Mouse (Mus musculus) CH12.LX (cell line): Measurements from ENCODE around the gene Sec24c. TPM values are rescaled to one million over a fixed set of nuclear protein-coding genes. Genes with fewer than 3 reads are reported as not detected.
A peak's percentile ranks its signal among the peaks of the same experiment; 100 is the strongest.

Experiments
- DNase-seq: peaks from one replicate; pipeline ENCODE4 v3.0.0-alpha.2; 2013; ENCODE audit errors: extremely low read depth
- H3K27ac ChIP-seq: 2 replicates; pipeline ENCODE4 v1.5.1; 2012; ENCODE audit warnings: low read depth, mild to moderate bottlenecking, control low read depth, moderate library complexity; ENCODE audit not compliant: insufficient read depth
- H3K27me3 ChIP-seq: replicated peaks from 2 replicates; pipeline ENCODE3; 2012; ENCODE audit warnings: inconsistent platforms
- H3K36me3 ChIP-seq, 2 experiments: replicated peaks in 1 of 2; 2 replicates each; pipeline versions ENCODE3 to v1.6.1; 2012; ENCODE audit warnings: inconsistent platforms in 1 of 2, low read length in 1 of 2, mild to moderate bottlenecking in 1 of 2, mixed read lengths in 1 of 2, moderate library complexity in 1 of 2; ENCODE audit not compliant: control insufficient read depth in 1 of 2, insufficient read depth in 1 of 2
- H3K4me1 ChIP-seq, 2 experiments: 2 replicates each; pipeline ENCODE4 v1.6.1; 2012; ENCODE audit warnings: inconsistent platforms in 1 of 2, moderate library complexity in 1 of 2; ENCODE audit not compliant: insufficient read depth in 2 of 2, control insufficient read depth in 1 of 2
- H3K4me2 ChIP-seq: 2 replicates; pipeline ENCODE4 v1.6.1; 2012; ENCODE audit warnings: low read depth, mild to moderate bottlenecking, control low read depth; ENCODE audit not compliant: poor library complexity, insufficient read depth, severe bottlenecking
- H3K4me3 ChIP-seq, 3 experiments: fragments of 150-350 bp in 1 of 3; sonication (generic) in 1 of 3; replicated peaks in 1 of 3; 2 replicates each; pipeline versions ENCODE3 to v1.5.1; 2011 to 2012; ENCODE audit warnings: low read depth in 2 of 3, low read length in 2 of 3, mild to moderate bottlenecking in 2 of 3, moderate library complexity in 2 of 3, control low read depth in 1 of 3, improper control_type of control experiment in 1 of 3, inconsistent platforms in 1 of 3, mixed read lengths in 1 of 3; ENCODE audit not compliant: poor library complexity in 1 of 3
- H3K79me2 ChIP-seq: replicated peaks from 2 replicates; pipeline ENCODE4 v1.6.1; 2012; ENCODE audit warnings: mild to moderate bottlenecking, moderate library complexity; ENCODE audit not compliant: control insufficient read depth, poor library complexity, insufficient read depth, severe bottlenecking; ENCODE audit errors: extremely low read depth
- H3K9ac ChIP-seq: 2 replicates; pipeline ENCODE4 v1.6.1; 2012; ENCODE audit warnings: low read depth, mild to moderate bottlenecking, control low read depth, moderate library complexity; ENCODE audit not compliant: insufficient read depth
- H3K9me3 ChIP-seq: replicated peaks from 2 replicates; pipeline ENCODE3; 2012; ENCODE audit warnings: low read length, inconsistent platforms, mixed read lengths
- BHLHE40 ChIP-seq: IDR thresholded peaks from 2 replicates; pipeline ENCODE4 v1.6.1; 2011; ENCODE audit warnings: mild to moderate bottlenecking, low read depth, low read length, improper control_type of control experiment
- E2F4 ChIP-seq: IDR thresholded peaks from 2 replicates; pipeline ENCODE4 v1.6.1; 2011; ENCODE audit warnings: low read depth, low read length, improper control_type of control experiment; ENCODE audit not compliant: insufficient replicate concordance
- ELF1 ChIP-seq: IDR thresholded peaks from 2 replicates; pipeline ENCODE4 v1.6.1; 2014; ENCODE audit warnings: low read depth, mild to moderate bottlenecking, inconsistent platforms, low read length, improper control_type of control experiment
- ETS1 ChIP-seq: conservative IDR thresholded peaks from 2 replicates; pipeline ENCODE4 v1.6.1; 2012; ENCODE audit warnings: low read depth, mild to moderate bottlenecking, inconsistent platforms, low read length, improper control_type of control experiment, moderate library complexity
- GABPA ChIP-seq: IDR thresholded peaks from 2 replicates; pipeline ENCODE4 v1.6.1; 2012; ENCODE audit warnings: low read depth, low read length, improper control_type of control experiment, inconsistent platforms; ENCODE audit not compliant: insufficient replicate concordance
- HCFC1 ChIP-seq: IDR thresholded peaks from 2 replicates; pipeline ENCODE4 v1.6.1; 2012; ENCODE audit warnings: low read depth, mild to moderate bottlenecking, inconsistent platforms, low read length, improper control_type of control experiment
- JUN ChIP-seq: IDR thresholded peaks from 2 replicates; pipeline ENCODE4 v1.6.1; 2011; ENCODE audit warnings: low read depth, mild to moderate bottlenecking, low read length, improper control_type of control experiment, moderate library complexity; ENCODE audit not compliant: insufficient read depth
- JUND ChIP-seq: conservative IDR thresholded peaks from 2 replicates; pipeline ENCODE4 v1.6.1; 2011; ENCODE audit warnings: low read depth, low read length, improper control_type of control experiment
- MAFK ChIP-seq: IDR thresholded peaks from 2 replicates; pipeline ENCODE4 v1.6.1; 2011; ENCODE audit warnings: low read length, improper control_type of control experiment; ENCODE audit not compliant: insufficient replicate concordance
- MAX ChIP-seq: IDR thresholded peaks from 2 replicates; pipeline ENCODE4 v1.6.1; 2011; ENCODE audit warnings: low read length, improper control_type of control experiment
- MAZ ChIP-seq: IDR thresholded peaks from 2 replicates; pipeline ENCODE4 v1.6.1; 2012; ENCODE audit warnings: low read depth, mild to moderate bottlenecking, inconsistent platforms, low read length, improper control_type of control experiment, moderate library complexity
- MXI1 ChIP-seq: IDR thresholded peaks from 2 replicates; pipeline ENCODE4 v1.6.1; 2011; ENCODE audit warnings: mild to moderate bottlenecking, low read depth, low read length, improper control_type of control experiment
- MYC ChIP-seq: IDR thresholded peaks from 2 replicates; pipeline ENCODE4 v1.6.1; 2011; ENCODE audit warnings: low read depth, mild to moderate bottlenecking, improper control_type of control experiment, low read length
- NELFE ChIP-seq: IDR thresholded peaks from 2 replicates; pipeline ENCODE4 v1.6.1; 2011; ENCODE audit warnings: low read depth, low read length, improper control_type of control experiment
- NRF1 ChIP-seq: IDR thresholded peaks from 2 replicates; pipeline ENCODE4 v1.6.1; 2014; ENCODE audit warnings: low read depth, mild to moderate bottlenecking, inconsistent platforms, low read length, improper control_type of control experiment, moderate library complexity
- PAX5 ChIP-seq: IDR thresholded peaks from 2 replicates; pipeline ENCODE4 v1.6.1; 2012; ENCODE audit warnings: low read length, inconsistent platforms, mixed read lengths
- POLR2A ChIP-seq: IDR thresholded peaks from 2 replicates; pipeline ENCODE4 v1.6.1; 2011; ENCODE audit warnings: low read depth, mild to moderate bottlenecking, improper control_type of control experiment, low read length
- POLR2AphosphoS2 ChIP-seq: IDR thresholded peaks from 2 replicates; pipeline ENCODE4 v1.6.1; 2011; ENCODE audit warnings: low read depth, low read length, improper control_type of control experiment
- RCOR1 ChIP-seq: conservative IDR thresholded peaks from 2 replicates; pipeline ENCODE4 v1.6.1; 2012; ENCODE audit warnings: low read depth, mild to moderate bottlenecking, inconsistent platforms, low read length, improper control_type of control experiment
- SMC3 ChIP-seq: IDR thresholded peaks from 2 replicates; pipeline ENCODE4 v1.6.1; 2011; ENCODE audit warnings: low read depth, low read length, improper control_type of control experiment
- TBP ChIP-seq: conservative IDR thresholded peaks from 2 replicates; pipeline ENCODE4 v1.6.1; 2011; ENCODE audit warnings: low read depth, low read length, improper control_type of control experiment
- UBTF ChIP-seq: IDR thresholded peaks from 2 replicates; pipeline ENCODE4 v1.6.1; 2012; ENCODE audit warnings: low read depth, mild to moderate bottlenecking, inconsistent platforms, low read length, improper control_type of control experiment, moderate library complexity
- ZC3H11A ChIP-seq: IDR thresholded peaks from 2 replicates; pipeline ENCODE4 v1.6.1; 2012; ENCODE audit warnings: low read depth, mild to moderate bottlenecking, inconsistent platforms, low read length, improper control_type of control experiment
- ZKSCAN1 ChIP-seq: IDR thresholded peaks from 2 replicates; pipeline ENCODE4 v1.6.1; 2012; ENCODE audit warnings: low read depth, inconsistent platforms, low read length, improper control_type of control experiment, borderline replicate concordance
- ZMIZ1 ChIP-seq: IDR thresholded peaks from 2 replicates; pipeline ENCODE4 v1.6.1; 2012; ENCODE audit warnings: low read depth, mild to moderate bottlenecking, inconsistent platforms, low read length, improper control_type of control experiment
- ZNF384 ChIP-seq: IDR thresholded peaks from 2 replicates; pipeline ENCODE4 v1.6.1; 2012; ENCODE audit warnings: low read depth, low read length, improper control_type of control experiment, inconsistent platforms
- dilution Hi-C: fragments of 300-500 bp; cut with MboI; formaldehyde crosslinking; loops from 2 replicates; pipeline ENCODE4 v1.14.3; 2020; ENCODE audit warnings: low sequenced_read_pairs; ENCODE audit not compliant: extremely low pct_unique_long_range_greater_than_20kb, extremely low pct_ligation_motif_present
- in situ Hi-C: fragments of 300-500 bp; cut with MboI; formaldehyde crosslinking; loops from 3 replicates; pipeline ENCODE4 v1.14.3; 2019; ENCODE audit warnings: low sequenced_read_pairs, low pct_ligation_motif_present, low pct_unique_long_range_greater_than_20kb, mixed read lengths
- polyA plus RNA-seq: library from polyadenylated mRNA; unstranded; fragments of >175 nt; gene quantifications from 2 replicates; pipeline ENCODE4 v1.2.1, GENCODE M21; 2012; ENCODE audit warnings: low read depth; ENCODE audit not compliant: insufficient read length
- total RNA-seq, 2 experiments: library from RNA; depleted of rRNA; stranded (reverse); fragments of 300-350 nt in 1 of 2; fragments of >200 nt in 1 of 2; gene quantifications; 2 replicates each; pipeline ENCODE4 v1.2.3; 2012 to 2014

Sec24c gene
- total and polyA plus RNA-seq, 3 experiments, result 51.2 to 122 (median 95.9) TPM

- 0 out of 2 replicates have a peak, but pooled peaks have one; percentile 15 for TF ChIP-seq E2F4
- no peak for TF ChIP-seq JUN
Measured at GRCm38 (mm10) chr14:20660827-20661660, 13.1 kb upstream of the Sec24c start (continued).

- dilution Hi-C loops (no loop called here), in situ Hi-C loops (no loop called here)
- peak overlapping the region; percentile 37 for H3K9ac ChIP-seq
- H3K4me3 ChIP-seq, result peak overlapping the region; percentile 46 to 61 (median 49)
- H3K36me3 ChIP-seq, result no peaks in the 10 kb centered on the region
- peaks cover 4 to 19% of the 10 kb centered on the region in 2 experiments; a peak in 3 of 4 replicates for H3K4me1 ChIP-seq
- TF ChIP-seq JUND (no peak), NRF1 (no peak), RCOR1 (no peak), ZNF384 (no peak), SMC3 (no peak), MAX (no peak), UBTF (no peak), E2F4 (no peak), ETS1 (no peak), POLR2A (no peak), JUN (no peak), ELF1 (no peak), MXI1 (no peak)
- no peak overlapping the region for H3K27ac ChIP-seq
- no peaks in the 10 kb centered on the region for H3K79me2 ChIP-seq
- peak overlapping the region; percentile 67 for H3K4me2 ChIP-seq
- no peak for DNase-seq
- peaks cover 32% of the 10 kb centered on the region for H3K27me3 ChIP-seq
- H3K9me3 ChIP-seq, result no peaks in the 10 kb centered on the region
Measured at GRCm38 (mm10) chr14:20661661-20662331, 12.3 kb upstream of the Sec24c start.

- no peaks in the 10 kb centered on the region for H3K36me3 ChIP-seq
- H3K27me3 ChIP-seq, result peaks cover 32% of the 10 kb centered on the region
- H3K27ac ChIP-seq, result no peak overlapping the region
- no peak overlapping the region for H3K9ac ChIP-seq
- dilution Hi-C loops (no loop called here), in situ Hi-C loops (no loop called here)
- no peak overlapping the region for H3K4me3 ChIP-seq
- no peaks in the 10 kb centered on the region for H3K9me3 ChIP-seq
- no peak for TF ChIP-seq MAZ
- TF ChIP-seq NRF1, result no peak
- no peak for TF ChIP-seq BHLHE40
- no peak for TF ChIP-seq GABPA
- no peak for TF ChIP-seq ZKSCAN1
- no peak for TF ChIP-seq MXI1
- no peak for TF ChIP-seq ZC3H11A
- TF ChIP-seq RCOR1, result no peak
- TF ChIP-seq E2F4, result no peak
- TF ChIP-seq PAX5, result no peak
- TF ChIP-seq ETS1, result no peak
- no peak for TF ChIP-seq MYC
- no peak for TF ChIP-seq NELFE
- no peak for TF ChIP-seq ZNF384
- TF ChIP-seq TBP, result no peak
- no peak for TF ChIP-seq MAFK
- TF ChIP-seq ZMIZ1, result no peak
- TF ChIP-seq POLR2AphosphoS2, result no peak
- no peak for TF ChIP-seq HCFC1
- TF ChIP-seq, all 38 proteins: peak for 0
- H3K4me2 ChIP-seq, result no peak overlapping the region
- peaks cover 4 to 18% of the 10 kb centered on the region in 2 experiments; a peak in 3 of 4 replicates for H3K4me1 ChIP-seq
- H3K79me2 ChIP-seq, result no peaks in the 10 kb centered on the region
- DNase-seq, result no peak
Measured at GRCm38 (mm10) chr14:20662740-20663139, 11.4 kb upstream of the Sec24c start.
